Mouse (Mus musculus): ENCODE measurements around the gene Rp2. TPM values are rescaled to one million over a fixed set of nuclear protein-coding genes. Genes with fewer than 3 reads are reported as not detected.
"Not testable (repeated sequence)": the region's sequence is repeated elsewhere in the genome, so short reads cannot be mapped to it uniquely, and the experiment has no call there.

The Rp2 gene
- polyA plus RNA-seq (2015; fragmentation: Nextera tagmentation; extraction: Ambion mirVana): 10.2 and 13.1 TPM in 2 replicates

DNA sequence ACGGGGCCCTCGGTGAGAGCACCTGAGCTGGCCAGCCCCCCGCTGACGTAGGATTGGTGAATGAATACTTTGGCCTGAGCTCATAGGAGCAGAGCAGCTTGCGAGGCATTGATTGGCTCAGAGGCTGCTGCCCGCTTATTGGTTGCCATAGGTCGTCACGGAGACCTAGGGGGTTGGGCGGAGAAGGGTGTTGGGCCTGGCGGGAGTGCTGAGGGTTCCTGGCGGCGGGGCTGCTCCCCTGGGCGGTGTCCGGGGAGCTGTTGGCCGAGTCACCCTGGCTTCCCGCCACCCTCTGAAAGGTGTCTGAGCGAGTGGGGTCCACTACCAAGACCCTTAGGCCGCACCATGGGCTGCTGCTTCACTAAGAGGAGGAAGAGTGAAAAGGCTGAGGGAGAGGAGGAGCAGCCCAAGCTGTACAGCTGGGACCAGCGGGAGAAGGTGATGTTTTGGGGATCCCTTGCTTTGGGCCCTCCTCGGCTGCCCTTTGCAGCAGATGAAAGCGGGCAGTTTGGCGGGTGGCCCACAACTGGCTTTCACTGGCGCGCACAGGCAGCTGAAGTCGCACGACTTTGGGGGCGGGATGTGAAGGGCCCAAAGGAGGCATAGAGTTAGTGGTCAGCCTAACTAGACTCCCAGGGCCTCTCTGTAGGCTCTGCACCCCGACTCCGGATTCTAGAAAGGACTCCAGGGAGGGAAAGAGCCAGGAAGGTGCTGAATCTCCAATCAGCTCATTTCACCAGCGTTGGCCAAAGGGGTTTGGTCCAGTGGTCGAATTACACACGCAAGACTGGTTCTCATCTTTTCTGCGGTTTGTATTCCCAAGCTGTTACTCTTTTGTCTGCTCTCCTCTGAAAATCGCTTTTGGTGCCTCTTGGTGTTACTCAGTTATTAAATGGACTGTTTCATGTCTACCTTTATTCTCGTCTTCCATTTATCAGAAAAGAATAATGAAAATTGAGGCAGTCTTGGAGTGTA, at the start of gene Rp2:
Gene Rp2, plus strand, starts transcription at position 91 of the 975 bp plus-strand sequence.
- Histone ChIP-seq H3K27me3 (no peaks in the 10 kb centered on the region), H3K4me3 (replicated peaks) (peak within 1 kb of the TSS; percentile 73), H3K9ac (peak within 1 kb of the TSS; percentile 81), H3K27ac (peak within 1 kb of the TSS; percentile 73), H3K36me3 (no peaks in the 10 kb centered on the region), H3K4me1 (replicated peaks) (peaks cover 12% of the 10 kb centered on the region), H3K4me2 (peak within 1 kb of the TSS; percentile 78), H3K9me3 (replicated peaks) (no peaks in the 10 kb centered on the region)
- WGBS (ENCODE audit: insufficient replicate concordance): 13% methylated on average over 35 of the region's 35 CpGs
- peak; percentile 83 for DNase-seq
- peak; percentile 100 for ATAC-seq (ENCODE audit: low read depth)

GRCm38 (mm10) chrX:20332756-20333155, 31.5 kb upstream of the Rp2 start:
- Histone ChIP-seq H3K4me3 (replicated peaks) (no peak overlapping the region), H3K4me2 (no peak overlapping the region), H3K4me1 (replicated peaks) (no peaks in the 10 kb centered on the region), H3K27ac (no peak overlapping the region), H3K9me3 (replicated peaks) (no peaks in the 10 kb centered on the region), H3K9ac (no peak overlapping the region), H3K36me3 (no peaks in the 10 kb centered on the region), H3K27me3 (no peaks in the 10 kb centered on the region)
- 49% methylated on average over 1 of the region's 1 CpGs for WGBS (ENCODE audit: insufficient replicate concordance)
- no peak for DNase-seq
- no peak for ATAC-seq (ENCODE audit: low read depth)

DNA sequence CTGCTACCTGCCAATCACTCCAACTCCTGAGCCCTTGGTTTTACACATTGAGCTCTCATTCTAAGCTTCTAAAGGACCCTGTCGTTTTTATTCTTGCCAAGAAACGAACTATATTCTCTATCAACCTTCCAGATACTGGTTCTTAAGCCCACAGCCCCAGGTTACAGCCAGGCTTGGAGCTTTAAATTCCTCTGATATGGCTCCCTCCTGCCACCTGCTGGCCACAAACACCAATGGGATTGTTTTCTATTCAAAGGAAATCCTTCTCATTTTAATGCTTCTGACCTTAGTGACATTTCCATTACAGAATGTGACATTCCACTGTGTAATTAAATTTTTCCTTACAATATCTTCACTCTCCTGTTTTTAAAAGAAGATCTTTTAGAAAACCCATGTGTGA, 28.6 kb upstream of the Rp2 start:
- no peak for DNase-seq
- Histone ChIP-seq H3K4me2 (no peak overlapping the region), H3K36me3 (no peaks in the 10 kb centered on the region), H3K27me3 (no peaks in the 10 kb centered on the region), H3K9ac (no peak overlapping the region), H3K27ac (no peak overlapping the region), H3K4me1 (replicated peaks) (no peaks in the 10 kb centered on the region), H3K4me3 (replicated peaks) (no peak overlapping the region), H3K9me3 (replicated peaks) (no peaks in the 10 kb centered on the region)
- WGBS (ENCODE audit: insufficient replicate concordance): 9% methylated on average over 2 of the region's 2 CpGs
- no peak for ATAC-seq (ENCODE audit: low read depth)

DNA sequence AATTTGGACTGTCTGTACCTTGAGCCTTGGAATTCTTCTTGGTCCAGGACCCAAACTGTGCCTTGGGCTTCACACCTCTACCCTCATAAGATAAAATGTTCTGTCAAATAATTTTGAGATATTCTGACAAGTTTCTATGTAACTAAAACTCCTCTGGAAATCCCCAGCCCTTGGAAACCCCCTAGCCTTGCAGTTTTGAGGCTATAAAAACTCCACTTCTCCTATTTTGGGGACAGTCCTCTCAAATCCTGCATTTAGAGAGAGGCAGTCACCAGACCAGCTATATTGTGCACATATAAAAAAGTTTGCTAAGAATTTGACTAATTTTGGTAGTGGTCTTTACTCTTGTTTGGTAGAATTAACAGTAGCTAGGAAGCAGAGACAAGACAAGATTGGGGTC, 19.3 kb upstream of the Rp2 start:
- no peaks in the 10 kb centered on the region for H3K4me1 ChIP-seq (replicated peaks)
- DNase-seq: no peak
- H3K27ac ChIP-seq: no peak overlapping the region
- no peaks in the 10 kb centered on the region for H3K36me3 ChIP-seq
- H3K27me3 ChIP-seq: no peaks in the 10 kb centered on the region
- no peaks in the 10 kb centered on the region for H3K9me3 ChIP-seq (replicated peaks)
- H3K9ac ChIP-seq: no peak overlapping the region
- no peak overlapping the region for H3K4me3 ChIP-seq (replicated peaks)
- no peak for ATAC-seq (ENCODE audit: low read depth)
- H3K4me2 ChIP-seq: no peak overlapping the region

GRCm38 (mm10) chrX:20346355-20346754, 17.9 kb upstream of the Rp2 start:
- H3K27ac ChIP-seq: no peak overlapping the region
- H3K4me3 ChIP-seq (replicated peaks): no peak overlapping the region
- no peak overlapping the region for H3K4me2 ChIP-seq
- no peaks in the 10 kb centered on the region for H3K36me3 ChIP-seq
- H3K27me3 ChIP-seq: no peaks in the 10 kb centered on the region
- no peaks in the 10 kb centered on the region for H3K9me3 ChIP-seq (replicated peaks)
- DNase-seq (no peak), ATAC-seq (ENCODE audit: low read depth) (no peak)
- H3K4me1 ChIP-seq (replicated peaks): no peaks in the 10 kb centered on the region
- 41% methylated on average over 3 of the region's 3 CpGs for WGBS (ENCODE audit: insufficient replicate concordance)
- H3K9ac ChIP-seq: no peak overlapping the region

DNA sequence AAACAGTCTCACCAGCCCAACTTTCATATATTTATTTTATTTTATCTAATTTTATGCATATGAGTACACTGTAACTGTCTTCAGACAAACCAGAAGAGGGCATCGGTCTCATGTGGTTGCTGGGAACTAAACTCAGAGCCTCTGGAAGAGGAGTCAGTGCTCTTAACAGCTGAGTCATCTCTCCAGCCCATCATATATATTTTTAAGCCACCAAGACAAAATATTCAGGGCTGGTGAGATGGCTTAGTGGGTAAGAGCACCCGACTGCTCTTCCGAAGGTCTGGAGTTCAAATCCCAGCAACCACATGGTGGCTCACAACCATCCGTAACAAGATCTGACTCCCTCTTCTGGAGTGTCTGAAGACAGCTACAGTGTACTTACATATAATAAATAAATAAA, 14.0 kb upstream of the Rp2 start:
- not testable (repeated sequence) for H3K9ac ChIP-seq; H3K36me3 ChIP-seq; H3K27ac ChIP-seq; H3K4me2 ChIP-seq; H3K4me1 ChIP-seq (replicated peaks); H3K27me3 ChIP-seq; H3K9me3 ChIP-seq (replicated peaks); ATAC-seq (ENCODE audit: low read depth); DNase-seq; H3K4me3 ChIP-seq (replicated peaks)
- WGBS (ENCODE audit: insufficient replicate concordance): 81% methylated on average over 4 of the region's 4 CpGs

DNA sequence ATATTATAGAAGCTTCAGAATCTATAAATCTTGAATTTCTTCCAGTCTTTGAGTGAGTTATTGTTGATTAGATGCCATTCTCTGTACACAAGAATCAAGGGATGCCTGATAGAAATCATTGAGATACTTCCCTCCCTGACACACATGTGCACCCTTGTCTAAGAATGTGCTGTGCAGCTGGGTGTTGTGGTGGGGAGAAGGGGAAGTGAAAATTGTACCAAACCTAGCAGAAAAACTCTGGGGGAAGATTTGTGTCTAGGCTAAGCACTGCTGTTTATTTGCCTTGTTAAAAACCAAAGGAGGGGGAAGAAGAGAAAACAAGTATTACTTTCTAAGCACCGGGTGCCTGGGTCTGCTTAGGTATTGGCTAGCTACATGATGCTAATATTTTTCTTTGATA, 9.0 kb upstream of the Rp2 start:
- DNase-seq: no peak
- Histone ChIP-seq H3K4me1 (replicated peaks) (no peaks in the 10 kb centered on the region), H3K27ac (no peak overlapping the region), H3K36me3 (no peaks in the 10 kb centered on the region), H3K27me3 (no peaks in the 10 kb centered on the region), H3K4me2 (no peak overlapping the region), H3K9me3 (replicated peaks) (no peaks in the 10 kb centered on the region), H3K9ac (no peak overlapping the region), H3K4me3 (replicated peaks) (no peak overlapping the region)
- WGBS (ENCODE audit: insufficient replicate concordance): 57% methylated on average over 1 of the region's 1 CpGs
- ATAC-seq (ENCODE audit: low read depth): no peak

DNA sequence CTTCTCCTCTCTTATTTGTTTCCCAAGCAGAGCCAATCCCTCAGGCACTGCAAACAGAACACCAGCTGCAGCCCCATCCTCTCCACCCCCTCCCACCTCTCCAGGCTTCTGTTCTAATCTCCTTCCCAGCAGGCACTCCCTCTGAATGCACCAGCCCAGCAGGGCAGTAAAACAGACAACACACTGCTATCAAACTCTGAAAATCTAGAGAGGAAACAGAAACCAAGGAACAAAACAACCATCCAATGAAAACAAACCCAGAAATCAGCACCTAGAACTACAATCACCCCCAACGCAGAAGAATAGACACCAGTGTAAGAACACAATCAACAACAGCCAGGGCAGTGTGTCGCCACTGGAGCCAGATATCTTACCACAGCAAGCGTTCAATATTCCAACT, 8.0 kb upstream of the Rp2 start:
- Histone ChIP-seq H3K4me3 (replicated peaks) (no peak overlapping the region), H3K27ac (no peak overlapping the region), H3K27me3 (no peaks in the 10 kb centered on the region), H3K4me1 (replicated peaks) (no peaks in the 10 kb centered on the region), H3K9ac (no peak overlapping the region), H3K36me3 (no peaks in the 10 kb centered on the region), H3K4me2 (no peak overlapping the region), H3K9me3 (replicated peaks) (no peaks in the 10 kb centered on the region)
- WGBS (ENCODE audit: insufficient replicate concordance): 15% methylated on average over 3 of the region's 3 CpGs
- ATAC-seq (ENCODE audit: low read depth) (peak; percentile 66), DNase-seq (peak; percentile 0)

DNA sequence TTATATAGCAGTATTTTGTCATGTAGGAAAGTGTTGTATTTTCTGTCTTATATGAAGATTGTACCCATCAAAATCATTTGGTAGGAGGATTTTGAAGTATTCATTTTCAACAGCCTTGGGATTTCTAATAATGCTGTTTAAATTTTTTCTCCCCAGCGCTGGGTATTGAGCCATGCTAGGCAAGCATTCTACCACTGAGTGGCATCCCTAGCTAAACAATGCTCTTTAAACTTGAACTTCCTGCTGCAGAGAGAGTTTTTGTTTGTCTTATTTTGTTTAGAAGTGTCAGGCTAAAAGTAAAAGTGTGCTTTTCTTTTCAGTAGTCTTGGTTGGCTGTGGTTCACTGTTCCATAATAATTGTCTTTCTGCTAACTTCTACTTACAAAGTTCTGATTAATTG, 1.8 kb downstream of the Rp2 start:
- no peaks in the 10 kb centered on the region for H3K9me3 ChIP-seq (replicated peaks)
- no peak overlapping the region for H3K9ac ChIP-seq
- peaks cover 12% of the 10 kb centered on the region for H3K4me1 ChIP-seq (replicated peaks)
- ATAC-seq (ENCODE audit: low read depth) (no peak), DNase-seq (no peak)
- H3K36me3 ChIP-seq: no peaks in the 10 kb centered on the region
- H3K27me3 ChIP-seq: no peaks in the 10 kb centered on the region
- 29% methylated on average over 1 of the region's 1 CpGs for WGBS (ENCODE audit: insufficient replicate concordance)
- peak overlapping the region; percentile 36 for H3K4me2 ChIP-seq
- peak overlapping the region; percentile 28 for H3K4me3 ChIP-seq (replicated peaks)
- no peak overlapping the region for H3K27ac ChIP-seq

DNA sequence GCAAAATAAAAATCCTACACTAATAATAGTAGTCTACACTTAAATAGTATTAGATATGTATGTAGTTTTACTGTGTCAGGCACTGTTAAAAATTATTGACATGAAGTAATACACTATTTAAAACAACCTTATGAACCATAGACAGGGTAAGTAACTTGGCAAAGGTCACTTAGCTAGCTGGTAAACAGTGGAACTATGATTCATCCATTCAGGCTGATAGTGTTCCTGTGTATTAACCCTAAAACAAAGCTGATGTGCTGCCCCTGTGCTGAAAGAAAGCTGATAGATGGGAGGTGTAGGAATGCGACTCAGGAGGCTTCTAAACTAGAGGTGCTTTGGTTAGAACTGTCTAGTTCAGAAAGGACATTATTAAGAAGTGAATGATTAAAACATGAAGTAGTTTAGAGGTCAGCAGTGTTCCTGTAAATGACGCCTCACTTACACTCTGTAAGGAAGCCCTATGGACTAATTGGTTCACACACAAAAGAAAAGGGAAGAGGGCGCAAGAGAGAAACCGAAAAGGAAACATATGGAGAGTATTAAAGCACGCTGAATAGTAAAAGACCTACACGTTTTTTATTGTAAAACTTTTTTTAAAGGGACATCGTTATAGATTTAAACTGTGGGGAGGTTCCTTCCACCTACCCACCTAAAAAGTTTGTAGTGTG, 15.2 kb downstream of the Rp2 start:
- H3K27me3 ChIP-seq: no peaks in the 10 kb centered on the region
- no peak overlapping the region for H3K9ac ChIP-seq
- H3K4me2 ChIP-seq: no peak overlapping the region
- H3K36me3 ChIP-seq: peaks cover 7% of the 10 kb centered on the region; the same call in 1 of the 2 replicates
- H3K9me3 ChIP-seq (replicated peaks): no peaks in the 10 kb centered on the region
- H3K4me1 ChIP-seq (replicated peaks): no peaks in the 10 kb centered on the region
- DNase-seq (no peak), ATAC-seq (ENCODE audit: low read depth) (no peak)
- H3K27ac ChIP-seq: no peak overlapping the region
- no peak overlapping the region for H3K4me3 ChIP-seq (replicated peaks)
- 63% methylated on average over 7 of the region's 7 CpGs for WGBS (ENCODE audit: insufficient replicate concordance)

- no peak overlapping the region for H3K27ac ChIP-seq
- ATAC-seq (ENCODE audit: low read depth): no peak
- no peaks in the 10 kb centered on the region for H3K9me3 ChIP-seq (replicated peaks)
- H3K27me3 ChIP-seq: no peaks in the 10 kb centered on the region
- 73% methylated on average over 6 of the region's 6 CpGs for WGBS (ENCODE audit: insufficient replicate concordance)
- H3K4me2 ChIP-seq: no peak overlapping the region
- H3K4me3 ChIP-seq (replicated peaks): no peak overlapping the region
- peaks cover 7% of the 10 kb centered on the region; the same call in 1 of the 2 replicates for H3K36me3 ChIP-seq
- H3K4me1 ChIP-seq (replicated peaks): no peaks in the 10 kb centered on the region
- H3K9ac ChIP-seq: no peak overlapping the region
- DNase-seq: no peak
Observed at GRCm38 (mm10) chrX:20382260-20382659, 18.0 kb downstream of the Rp2 start.
